Mouse (Mus musculus) liver, embryonic 14.5 days (tissue): ENCODE measurements around the gene Capn10.

ENCODE experiments used
- CTCF ChIP-seq: IDR thresholded peaks from 2 replicates; pipeline ENCODE4 v1.5.1; 2016; ENCODE audit warnings: antibody characterized with exemption, low read depth, control low read depth
- EP300 ChIP-seq: IDR thresholded peaks from 2 replicates; pipeline ENCODE4 v1.6.1; 2016; ENCODE audit warnings: antibody characterized with exemption, low read depth

GRCm38 (mm10) chr1:92933611-92934010 lies 565 bp upstream of the Capn10 start:
- no peak for TF ChIP-seq EP300
- TF ChIP-seq CTCF, result no peak
